ENCODE assay signal across 9 mouse cellular contexts in the genomic region with DNA sequence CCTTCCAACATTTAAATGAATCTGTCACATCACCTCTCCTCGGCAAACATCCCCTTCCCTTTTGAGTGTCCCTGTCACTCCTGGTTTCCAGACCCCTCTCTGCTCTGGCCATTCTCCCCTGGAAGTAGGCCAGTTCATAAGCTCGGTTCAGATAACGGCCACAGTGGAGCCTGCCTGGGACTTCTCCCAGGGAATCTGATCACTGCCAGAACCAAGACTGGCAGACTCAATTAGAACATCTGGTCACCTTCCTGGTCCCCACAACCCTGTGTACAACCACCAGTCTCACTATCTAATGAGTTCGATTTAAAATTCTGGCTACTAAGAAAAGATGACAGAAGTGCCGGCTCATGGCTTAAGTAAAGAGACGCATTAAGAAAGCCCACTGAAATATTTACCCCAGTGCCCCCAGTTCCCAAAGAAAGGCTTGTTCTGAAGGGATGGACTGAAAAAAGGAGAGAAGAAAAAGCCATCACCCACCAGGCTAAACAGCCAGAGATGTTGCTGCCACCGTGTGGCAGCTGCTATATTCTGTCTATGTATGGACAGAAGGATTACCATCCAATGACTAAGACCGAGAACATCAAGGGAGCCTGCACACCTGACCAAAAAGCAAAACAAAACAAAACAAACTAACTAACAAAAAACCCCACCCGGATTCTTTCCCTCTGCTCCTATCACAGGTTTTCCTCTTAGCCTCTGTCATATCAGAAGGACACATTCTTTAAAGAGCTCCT. TPM values are rescaled to one million over a fixed set of nuclear protein-coding genes. Genes with fewer than 3 reads are reported as not detected.
DNase-seq lines count a peak whose midpoint lies in the region; ATAC-seq and TF ChIP-seq lines count a peak whose summit lies in the region.
"Had no signal": no experiment of that assay in that cellular context is flagged by ENCODE, and none has a peak within 500 bp of the region (broad histone marks: within the 10 kb centered on the region; RNA-seq: fewer than 3 reads in every experiment).

No protein-coding gene starts in this region.

- intact Hi-C loops in heart, adult 2 months (cut with DNase I), result loop anchor here (5.0 kb wide), 1 partner anchor 569 kb away; no protein-coding TSS in a partner anchor

- no peaks in the 10 kb centered on the region for H3K27me3 ChIP-seq in heart, adult 2 months (ENCODE audit: control insufficient read depth, insufficient read depth, low read length)
- peaks cover 8% of the 10 kb centered on the region for H3K27me3 ChIP-seq in heart, embryonic 11.5 days (ENCODE audit: control insufficient read depth, insufficient read depth, low read length)
- H3K27me3 ChIP-seq in midbrain, embryonic 14.5 days (ENCODE audit: control insufficient read depth, insufficient read depth, low read length), result no peaks in the 10 kb centered on the region
- no peaks in the 10 kb centered on the region for H3K27me3 ChIP-seq in midbrain, embryonic 15.5 days (replicated peaks)

- no peak for DNase-seq in heart, adult 2 months
- peak; percentile 66 for DNase-seq in midbrain, embryonic 14.5 days
- peak; percentile 38 for DNase-seq in brain, embryonic 14.5 days (ENCODE audit: low read depth)
- DNase-seq in induced T-regulatory cell, adult 2 months (ENCODE audit: low read depth), result peak; percentile 65
- peak; percentile 50 for DNase-seq in right cerebral cortex, postnatal 14 days
- DNase-seq in ovary, postnatal 36 days (ENCODE audit: low spot score), result no peak

- H3K4me3 ChIP-seq in heart, adult 2 months, result no peak overlapping the region
- no peak overlapping the region for H3K4me3 ChIP-seq in heart, embryonic 11.5 days (ENCODE audit: low read depth, low read length)
- H3K4me3 ChIP-seq in midbrain, embryonic 14.5 days (replicated peaks; ENCODE audit: low read depth, low read length), result no peak overlapping the region
- H3K4me3 ChIP-seq in midbrain, embryonic 15.5 days, result no peak overlapping the region

- H3K4me1 ChIP-seq in heart, adult 2 months (ENCODE audit: control insufficient read depth, insufficient read depth, low read length), result no peaks in the 10 kb centered on the region; the same call in 1 of the 2 replicates
- H3K4me1 ChIP-seq in heart, embryonic 11.5 days (ENCODE audit: control insufficient read depth, insufficient read depth, low read length), result peaks cover 17% of the 10 kb centered on the region
- peaks cover 4% of the 10 kb centered on the region; the same call in 1 of the 2 replicates for H3K4me1 ChIP-seq in midbrain, embryonic 14.5 days (ENCODE audit: control insufficient read depth, insufficient read depth, low read length)
- H3K4me1 ChIP-seq in midbrain, embryonic 15.5 days, result no peaks in the 10 kb centered on the region

- no peak for TF ChIP-seq POLR2A in heart, adult 2 months (IDR thresholded peaks at IDR 0.05; ENCODE audit: insufficient read depth, low read depth, low read length)
- no peak for TF ChIP-seq POLR2A in brain, embryonic 14.5 days (IDR thresholded peaks at IDR 0.05; ENCODE audit: borderline replicate concordance, extremely low read depth, insufficient read depth, insufficient read length, poor library complexity, severe bottlenecking)

- peak; percentile 57 for TF ChIP-seq CTCF in heart, adult 2 months (IDR thresholded peaks at IDR 0.05)
- peak; percentile 51; the same call in 1 of the 2 replicates for TF ChIP-seq CTCF in brain, embryonic 14.5 days (IDR thresholded peaks at IDR 0.05; ENCODE audit: borderline replicate concordance, extremely low read depth, insufficient read depth, insufficient read length)

- H3K9me3 ChIP-seq in heart, embryonic 11.5 days (replicated peaks; ENCODE audit: control insufficient read depth, low read length), result no peaks in the 10 kb centered on the region
- H3K9me3 ChIP-seq in midbrain, embryonic 14.5 days (ENCODE audit: control insufficient read depth, low read length), result no peaks in the 10 kb centered on the region
- H3K9me3 ChIP-seq in midbrain, embryonic 15.5 days, result no peaks in the 10 kb centered on the region

- H3K79me2 ChIP-seq in heart, adult 2 months (replicated peaks; ENCODE audit: control insufficient read depth, insufficient read depth, low read length), result no peaks in the 10 kb centered on the region

- H3K4me2 ChIP-seq in heart, embryonic 11.5 days, result no peak overlapping the region
- H3K4me2 ChIP-seq in midbrain, embryonic 14.5 days (ENCODE audit: low read length), result no peak overlapping the region
- H3K4me2 ChIP-seq in midbrain, embryonic 15.5 days, result no peak overlapping the region

- no peak overlapping the region for H3K27ac ChIP-seq in heart, adult 2 months
- no peak overlapping the region for H3K27ac ChIP-seq in heart, embryonic 11.5 days (ENCODE audit: low read depth, low read length)
- no peak overlapping the region for H3K27ac ChIP-seq in midbrain, embryonic 14.5 days (replicated peaks; ENCODE audit: low read depth, low read length)
- H3K27ac ChIP-seq in midbrain, embryonic 15.5 days, result no peak overlapping the region

- H3K36me3 ChIP-seq in heart, adult 2 months (ENCODE audit: control insufficient read depth, insufficient read depth, low read length), result no peaks in the 10 kb centered on the region
- H3K36me3 ChIP-seq in heart, embryonic 11.5 days (ENCODE audit: control insufficient read depth, insufficient read depth, low read length), result no peaks in the 10 kb centered on the region
- H3K36me3 ChIP-seq in midbrain, embryonic 14.5 days (ENCODE audit: control insufficient read depth, insufficient read depth, low read length), result no peaks in the 10 kb centered on the region
- H3K36me3 ChIP-seq in midbrain, embryonic 15.5 days (replicated peaks), result no peaks in the 10 kb centered on the region

- ATAC-seq in heart, embryonic 11.5 days (replicated peaks; ENCODE audit: insufficient number of reproducible peaks, low FRiP score, low TSS enrichment), result no peak
- ATAC-seq in midbrain, embryonic 14.5 days (ENCODE audit: low FRiP score, low TSS enrichment), result no peak
- ATAC-seq in midbrain, embryonic 15.5 days (replicated peaks), result no peak; the same call in 1 of the 2 replicates

- H3K9ac ChIP-seq in heart, adult 2 months (ENCODE audit: low read depth, low read length), result no peak overlapping the region
- no peak overlapping the region for H3K9ac ChIP-seq in heart, embryonic 11.5 days (ENCODE audit: low read depth, low read length)
- no peak overlapping the region for H3K9ac ChIP-seq in midbrain, embryonic 14.5 days (replicated peaks; ENCODE audit: low read length)
- H3K9ac ChIP-seq in midbrain, embryonic 15.5 days, result no peak overlapping the region

- TF ChIP-seq EP300 in heart, adult 2 months (IDR thresholded peaks at IDR 0.05; ENCODE audit: insufficient read depth, low read depth, low read length), result no peak

- 27% methylated on average over 9 of the region's 9 CpGs for WGBS in heart, adult 2 months
- 42% methylated on average over 9 of the region's 9 CpGs for WGBS in heart, embryonic 11.5 days (ENCODE audit: insufficient replicate concordance)
- WGBS in midbrain, embryonic 14.5 days, result 61% methylated on average over 9 of the region's 9 CpGs
- 56% methylated on average over 9 of the region's 9 CpGs for WGBS in midbrain, embryonic 15.5 days

RNA-seq across cellular contexts. Expression of a gene that starts 39.7 kb away (rescaled TPM):
- total RNA-seq in heart, adult 2 months (2021), result not detected
- 0.06 and 0.14 TPM in 2 replicates for polyA plus RNA-seq in heart, adult 2 months (2012; rRNA removed)
- 2.1 and 2.5 TPM in 2 replicates for polyA plus RNA-seq in heart, embryonic 11.5 days (2014; fragmentation: Nextera tagmentation; extraction: Ambion mirVana)
- polyA plus RNA-seq in midbrain, embryonic 14.5 days (2014; fragmentation: Nextera tagmentation; extraction: Ambion mirVana), result 2.3 and 2.4 TPM in 2 replicates
- 2.2 TPM in 2 replicates for polyA plus RNA-seq in midbrain, embryonic 15.5 days (2015; fragmentation: Nextera tagmentation; extraction: Ambion mirVana)
- 1.7 and 2.1 TPM in 2 replicates for polyA plus RNA-seq in brain, embryonic 14.5 days (2012; rRNA removed)
- total RNA-seq: neutrophil, adult 5-6 weeks had no signal

Comparison
In these comparisons a context has a peak if more than half of its experiments do, and no peak if none do; other contexts are left out.
1. DNase-seq: peak in midbrain, embryonic 14.5 days (single experiment), brain, embryonic 14.5 days (single experiment), induced T-regulatory cell, adult 2 months (single experiment) and right cerebral cortex, postnatal 14 days (single experiment); none in heart, adult 2 months (0 of 2) and ovary, postnatal 36 days (single experiment).